Mouse (Mus musculus) urinary bladder, postnatal 0 days (tissue): ENCODE results near the gene Mtx1. TPM values are rescaled to one million over a fixed set of nuclear protein-coding genes. Genes with fewer than 3 reads are reported as not detected.

Source experiments
- microRNA counts: library from miRNA; unstranded; fragments of <30 nt; microRNA quantifications from one replicate; lab custom pipeline; 2016
- microRNA-seq: library from miRNA; unstranded; fragments of <30 nt; microRNA quantifications from one replicate; pipeline ENCODE4, GENCODE M21; 2016
- polyA plus RNA-seq: library from polyadenylated mRNA; unstranded; fragments of >200 nt; fragmentation: Nextera tagmentation; extraction: Ambion mirVana; gene quantifications from 2 replicates; pipeline ENCODE4 v1.2.1, GENCODE M21; 2015

The Mtx1 gene
- polyA plus RNA-seq: 130 and 133 TPM in 2 replicates

DNA sequence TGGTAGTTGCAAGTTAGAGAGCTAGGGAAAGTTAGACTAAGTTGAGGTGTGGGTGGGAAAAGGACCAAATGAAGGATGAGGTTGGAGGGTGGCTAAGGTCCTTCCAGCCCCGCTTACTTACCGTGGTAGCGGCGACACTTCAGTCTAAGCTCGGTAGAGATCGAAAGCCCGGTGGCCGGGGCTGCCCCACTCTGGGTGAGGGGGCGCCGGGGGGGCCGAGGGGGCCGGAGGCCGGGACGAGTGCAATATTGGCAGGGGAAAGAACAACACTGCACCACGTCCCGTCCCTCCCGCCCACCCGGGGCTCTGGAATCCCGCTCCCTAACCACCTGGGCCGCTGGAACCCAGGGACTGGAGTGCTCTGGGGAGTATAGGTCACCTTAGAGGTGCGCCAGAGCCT is at the start of gene Mtx1:
Gene Mtx1, minus strand, starts transcription at position 189 of the 400 bp plus-strand sequence.

DNA sequence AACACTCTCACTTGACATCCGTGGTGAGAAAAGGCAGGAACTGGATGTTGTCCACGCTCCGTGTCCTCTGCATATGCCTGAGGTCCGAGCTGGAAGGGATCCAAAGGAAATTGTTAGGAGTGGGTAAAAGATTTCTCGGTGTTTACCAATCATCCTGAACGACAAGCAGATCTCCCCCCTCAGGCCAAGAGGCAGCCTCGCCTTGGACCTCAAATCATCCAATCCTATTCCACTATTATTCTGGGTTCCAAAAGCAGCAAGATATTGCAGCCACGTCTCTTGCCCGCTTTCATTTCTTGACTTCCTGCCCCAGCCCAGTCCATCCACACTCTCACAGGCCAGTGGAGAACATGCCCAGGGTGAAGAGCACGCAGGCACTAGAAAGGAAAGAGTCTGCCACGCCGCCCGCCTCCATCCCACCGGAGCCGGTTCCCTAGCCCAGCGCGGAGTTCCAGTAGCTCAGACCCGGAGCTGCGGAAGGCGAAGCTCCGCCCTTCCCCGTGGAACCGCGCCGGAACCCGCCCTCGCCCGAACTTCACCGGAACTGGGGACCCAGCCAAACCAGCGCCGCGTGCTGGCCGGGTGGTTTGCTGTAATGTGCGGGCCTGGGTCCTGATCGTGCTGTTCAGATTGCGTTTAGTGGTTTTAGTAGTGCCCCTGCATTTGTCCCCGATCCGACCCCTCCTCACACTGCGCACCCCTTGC is 43.3 kb upstream of the Mtx1 start, which contains the start of gene Slc50a1:
Gene Slc50a1, minus strand, starts transcription at position 520 of the 705 bp plus-strand sequence.

DNA sequence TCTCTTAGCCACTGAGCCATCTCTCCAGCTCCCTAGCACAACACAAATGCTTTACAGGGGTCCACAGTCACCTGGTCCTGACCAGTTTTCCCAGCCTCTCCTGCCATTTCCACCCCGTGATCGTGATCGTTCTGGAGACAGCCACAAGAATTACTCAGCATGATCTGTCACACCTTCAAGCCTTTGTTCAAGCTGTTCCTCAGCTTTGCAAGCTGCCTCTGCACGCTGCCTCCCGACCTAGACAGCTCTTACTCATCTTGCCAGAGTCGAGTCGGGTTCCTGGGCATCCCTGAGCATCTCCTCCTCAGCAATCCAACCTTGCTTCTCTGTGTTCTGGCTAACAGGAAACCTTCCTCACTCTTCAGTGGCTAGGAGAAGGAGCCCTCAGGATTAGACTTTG is 32.2 kb upstream of the Mtx1 start, which contains the start of gene Dpm3:
Gene Dpm3, plus strand, starts transcription at position 283 of the 400 bp plus-strand sequence.

GRCm38 (mm10) chr3:89246261-89247100 is 19.6 kb upstream of the Mtx1 start, which contains the start of gene Trim46:
Trim46 (minus strand) TSS chr3:89246309.

GRCm38 (mm10) chr3:89245688-89246171 is 18.8 kb upstream of the Mtx1 start, which contains the start of gene Krtcap2:
Krtcap2 (plus strand) TSS chr3:89245966.

DNA sequence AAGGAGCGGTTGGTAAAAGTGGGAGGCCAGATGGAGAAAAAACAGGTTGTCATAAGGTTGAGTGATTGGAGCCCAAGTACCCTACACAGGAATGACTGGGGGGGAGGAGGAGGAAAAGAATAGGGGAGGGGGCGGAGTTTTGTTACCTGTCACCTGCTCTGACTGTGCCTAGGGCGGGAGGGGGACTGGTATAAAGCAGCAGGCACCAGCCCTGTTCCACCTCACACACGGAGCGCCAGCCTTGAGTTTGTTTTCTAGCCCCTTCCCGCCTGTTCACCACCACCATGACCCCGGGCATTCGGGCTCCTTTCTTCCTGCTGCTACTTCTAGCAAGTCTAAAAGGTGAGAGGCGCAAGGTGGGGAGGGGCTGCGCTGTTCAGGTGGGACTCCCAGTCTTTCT is 1.9 kb upstream of the Mtx1 start, which contains the start of gene Muc1:
Gene Muc1, plus strand, starts transcription at position 222 of the 400 bp plus-strand sequence.

GRCm38 (mm10) chr3:89214681-89215411 is 12.0 kb downstream of the Mtx1 start, which contains the start of gene Thbs3:
Thbs3 (plus strand) TSS chr3:89215180.

DNA sequence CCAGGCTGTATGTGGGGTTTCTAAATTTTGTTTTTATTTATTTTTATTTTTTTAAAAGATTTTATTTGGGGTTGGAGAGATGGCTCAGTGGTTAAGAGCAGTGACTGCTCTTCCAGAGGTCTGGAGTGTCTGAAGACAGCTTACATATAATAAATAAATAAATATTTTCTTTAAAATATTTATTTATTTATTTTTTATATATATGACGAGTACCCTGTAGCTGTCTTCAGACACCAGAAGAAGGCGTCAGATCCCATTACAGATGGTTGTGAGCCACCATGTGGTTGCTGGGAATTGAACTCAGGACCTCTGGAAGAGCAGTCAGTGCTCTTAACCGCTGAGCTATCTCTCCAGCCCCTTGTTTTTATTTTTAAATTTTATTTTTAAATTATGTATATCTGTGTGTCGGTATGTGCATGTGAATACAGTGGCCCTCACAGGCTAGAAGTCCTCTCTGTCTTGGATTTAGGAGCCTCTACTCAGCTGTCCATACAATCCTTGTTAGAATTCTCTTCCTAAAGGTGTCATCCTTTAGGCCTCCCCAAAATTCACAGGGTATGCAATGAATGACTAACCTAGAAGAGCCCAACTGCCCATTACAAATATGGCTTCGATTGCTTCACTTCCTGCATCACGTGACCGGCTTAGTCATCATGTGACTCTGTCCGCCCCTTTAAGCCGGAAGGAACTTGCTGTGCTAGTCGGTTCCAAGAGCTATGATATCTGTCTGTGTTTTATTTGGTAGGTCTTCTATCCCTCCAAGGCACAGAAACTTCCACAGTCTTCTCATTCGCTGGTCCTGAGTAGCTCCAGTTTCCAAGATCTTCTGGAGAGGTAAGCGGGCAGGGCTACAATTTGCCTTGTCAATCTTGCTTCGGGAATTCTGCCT is 24.4 kb downstream of the Mtx1 start, which contains the start of gene Gba:
Gene Gba, plus strand, starts transcription at position 676 of the 889 bp plus-strand sequence.

GRCm38 (mm10) chr3:89183058-89183958 is 43.6 kb downstream of the Mtx1 start, which contains the start of gene Fam189b:
Fam189b (plus strand) TSS chr3:89183143.

GRCm38 (mm10) chr3:89177242-89178106 is 49.4 kb downstream of the Mtx1 start, which contains the start of gene Scamp3:
Scamp3 (plus strand) TSS chr3:89177473.

DNA sequence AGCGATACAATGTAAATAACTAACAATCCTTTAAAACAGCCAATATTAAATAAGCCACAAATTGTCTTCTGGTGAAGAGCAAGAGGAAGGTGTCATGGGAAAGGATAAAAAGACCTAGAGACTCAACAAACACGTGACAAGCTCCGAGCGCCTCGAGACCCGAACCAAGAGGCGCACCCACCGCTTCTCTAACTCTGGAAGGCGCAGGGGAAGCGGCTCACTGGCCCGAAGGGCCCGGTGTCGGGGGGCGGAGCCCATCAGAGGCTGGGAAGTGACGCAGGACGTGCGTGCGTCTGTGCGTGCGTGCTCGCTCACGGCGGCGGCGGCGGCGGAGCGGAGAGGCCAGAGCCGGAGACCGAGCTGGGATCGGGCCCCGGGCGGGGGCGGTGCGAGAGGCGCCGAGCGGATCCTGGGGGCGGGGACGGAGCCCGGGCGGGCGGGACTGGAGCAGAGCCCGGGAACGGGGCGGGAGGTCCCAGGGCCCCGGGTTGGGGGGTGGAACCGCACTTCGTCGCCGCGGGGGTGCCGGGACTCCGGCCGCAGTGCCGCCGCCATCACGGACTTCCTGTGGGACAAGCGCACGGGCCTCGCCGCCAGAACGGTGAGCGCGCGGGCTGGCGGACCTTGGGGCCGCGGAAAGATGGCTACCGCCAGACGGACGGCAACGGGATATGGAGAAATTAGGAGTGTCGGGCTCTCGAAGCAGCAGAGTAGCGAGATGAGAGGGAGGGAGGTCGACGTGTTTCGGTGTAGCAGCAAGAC is 62.2 kb downstream of the Mtx1 start, which contains the start of gene Clk2:
Gene Clk2, plus strand, starts transcription at position 290 of the 762 bp plus-strand sequence.

GRCm38 (mm10) chr3:89159616-89160344 is 67.1 kb downstream of the Mtx1 start, which contains the start of gene Hcn3:
Hcn3 (minus strand) TSS chr3:89160196.

MicroRNA genes within 50 kb of the gene (microRNA counts, 519-probe panel; counts per million panel counts)
- not detected for microRNA mmu-miR-92b (lab: Ali Mortazavi, UCI)

Small RNA genes lying within 50 kb of the gene (microRNA-seq; reads per million reads assigned to microRNA genes)
- gene Mir92b: 13.3 reads per million, percentile 22 among the genes with 10 or more reads in this experiment

Other genes starting within 250 kb of the Mtx1 start
- 11.3 and 11.4 TPM in 2 replicates for gene Rusc1, start 133.8 kb downstream of the Mtx1 start, polyA plus RNA-seq
- gene Gm43738, start 126.0 kb downstream of the Mtx1 start, polyA plus RNA-seq: not detected in 2 replicates
- 251 and 535 TPM in 2 replicates for gene Fdps, start 125.1 kb downstream of the Mtx1 start, polyA plus RNA-seq
- gene Pklr, start 90.9 kb downstream of the Mtx1 start, polyA plus RNA-seq: not detected in 2 replicates
- gene Hcn3, start 66.9 kb downstream of the Mtx1 start, polyA plus RNA-seq: 0.35 and 0.59 TPM in 2 replicates
- gene Clk2, start 62.3 kb downstream of the Mtx1 start, polyA plus RNA-seq: 10.9 and 11.8 TPM in 2 replicates
- 63.2 and 67.5 TPM in 2 replicates for gene Scamp3, start 49.6 kb downstream of the Mtx1 start, polyA plus RNA-seq
- gene Fam189b, start 43.9 kb downstream of the Mtx1 start, polyA plus RNA-seq: 16.3 and 16.7 TPM in 2 replicates
- gene Gba, start 24.2 kb downstream of the Mtx1 start, polyA plus RNA-seq: 35.9 and 40.6 TPM in 2 replicates
- 31.5 and 34.3 TPM in 2 replicates for gene Thbs3, start 11.9 kb downstream of the Mtx1 start, polyA plus RNA-seq
- 0.31 and 0.75 TPM in 2 replicates for gene Muc1, start 2.0 kb upstream of the Mtx1 start, polyA plus RNA-seq
- 245 and 269 TPM in 2 replicates for gene Krtcap2, start 18.9 kb upstream of the Mtx1 start, polyA plus RNA-seq
- gene Trim46, start 19.2 kb upstream of the Mtx1 start, polyA plus RNA-seq: 0.50 and 0.73 TPM in 2 replicates
- gene Dpm3, start 32.3 kb upstream of the Mtx1 start, polyA plus RNA-seq: 107 and 126 TPM in 2 replicates
- 90.2 and 94.4 TPM in 2 replicates for gene Slc50a1, start 43.5 kb upstream of the Mtx1 start, polyA plus RNA-seq
- 19.8 and 20.1 TPM in 2 replicates for gene Efna1, start 54.1 kb upstream of the Mtx1 start, polyA plus RNA-seq
- 5.3 and 6.5 TPM in 2 replicates for gene Efna3, start 95.9 kb upstream of the Mtx1 start, polyA plus RNA-seq
- 4.4 and 5.6 TPM in 2 replicates for gene Efna4, start 110.9 kb upstream of the Mtx1 start, polyA plus RNA-seq
- 60.9 and 72.6 TPM in 2 replicates for gene Adam15, start 122.9 kb upstream of the Mtx1 start, polyA plus RNA-seq
- gene Dcst2, start 134.9 kb upstream of the Mtx1 start, polyA plus RNA-seq: 0.07 and 0.08 TPM in 2 replicates
- gene Dcst1, start 138.2 kb upstream of the Mtx1 start, polyA plus RNA-seq: 0.17 and 0.26 TPM in 2 replicates
- gene Zbtb7b, start 167.7 kb upstream of the Mtx1 start, polyA plus RNA-seq: 4.1 and 4.6 TPM in 2 replicates
- not detected in 2 replicates for gene Lenep, start 175.7 kb upstream of the Mtx1 start, polyA plus RNA-seq
- 20.6 and 21.0 TPM in 2 replicates for gene Flad1, start 184.8 kb upstream of the Mtx1 start, polyA plus RNA-seq
- gene Cks1b, start 191.3 kb upstream of the Mtx1 start, polyA plus RNA-seq: 146 and 176 TPM in 2 replicates
- 75.2 and 77.8 TPM in 2 replicates for gene Shc1, start 191.4 kb upstream of the Mtx1 start, polyA plus RNA-seq
- gene Pygo2, start 203.1 kb upstream of the Mtx1 start, polyA plus RNA-seq: 17.5 and 21.1 TPM in 2 replicates
- 171 and 191 TPM in 2 replicates for gene Pbxip1, start 209.6 kb upstream of the Mtx1 start, polyA plus RNA-seq
- 40.4 and 51.5 TPM in 2 replicates for gene Pmvk, start 227.5 kb upstream of the Mtx1 start, polyA plus RNA-seq